Mouse (Mus musculus) small intestine, adult 2 months (tissue): ENCODE measurements around the gene Tuba3a. TPM values are rescaled to one million over a fixed set of nuclear protein-coding genes. Genes with fewer than 3 reads are reported as not detected.
A peak's percentile ranks its signal among the peaks of the same experiment; 100 is the strongest.

ENCODE experiments used
- H3K27ac ChIP-seq: fragments of 200-500 bp; 2 replicates; pipeline ENCODE4 v1.5.1; 2012; ENCODE audit warnings: low read depth, low read length, control low read depth, inconsistent platforms; ENCODE audit not compliant: insufficient read depth
- H3K27me3 ChIP-seq: fragments of 200-500 bp; 2 replicates; pipeline ENCODE4 v1.6.1; 2012; ENCODE audit warnings: mild to moderate bottlenecking, moderate library complexity, low read length, inconsistent platforms; ENCODE audit not compliant: control insufficient read depth, insufficient read depth
- H3K36me3 ChIP-seq: fragments of 200-500 bp; 2 replicates; pipeline ENCODE4 v1.6.1; 2012; ENCODE audit warnings: mild to moderate bottlenecking, low read length, control low read depth, inconsistent platforms; ENCODE audit not compliant: control insufficient read depth, insufficient read depth
- H3K4me1 ChIP-seq: fragments of 200-500 bp; 2 replicates; pipeline ENCODE4 v1.6.1; 2012; ENCODE audit warnings: low read length, inconsistent platforms, mixed read lengths; ENCODE audit not compliant: control insufficient read depth, insufficient read depth, insufficient read length
- H3K4me3 ChIP-seq: fragments of 200-500 bp; 2 replicates; pipeline ENCODE4 v1.5.1; 2012; ENCODE audit warnings: low read depth, mild to moderate bottlenecking, control low read depth, inconsistent platforms, low read length, moderate library complexity
- CTCF ChIP-seq: fragments of 200-500 bp; IDR thresholded peaks from 2 replicates; pipeline ENCODE4 v1.5.1; 2012; ENCODE audit warnings: low read depth, mild to moderate bottlenecking, control low read depth, inconsistent platforms, low read length, moderate library complexity, mixed read lengths; ENCODE audit not compliant: insufficient replicate concordance, insufficient read length; ENCODE audit errors: extremely low read depth
- POLR2A ChIP-seq: fragments of 200-500 bp; IDR thresholded peaks from 2 replicates; pipeline ENCODE4 v1.6.1; 2012; ENCODE audit warnings: low read depth, mild to moderate bottlenecking, control low read depth, inconsistent platforms, low read length, moderate library complexity
- WGBS: fragments of 180-500 bp; shearing (Covaris S2); methylation state at CpG from one replicate; pipeline ENCODE4 v1.1.7; 2018; 5-methylcytosine and 5-hydroxymethylcytosine counted together
- polyA plus RNA-seq: library from polyadenylated mRNA; depleted of rRNA; stranded (reverse); fragments of >200 nt; gene quantifications from 2 replicates; pipeline ENCODE4 v1.2.3, GENCODE M21; 2012; rRNA removed

The Tuba3a gene
- polyA plus RNA-seq, 1 experiment: not detected

GRCm38 (mm10) chr6:125234520-125234828 is 51.4 kb downstream of the Tuba3a start:
- Histone ChIP-seq H3K27me3 (no peaks in the 10 kb centered on the region), H3K36me3 (no peaks in the 10 kb centered on the region; the same call in 1 of the 2 replicates), H3K27ac (peak overlapping the region; percentile 6; the same call in 1 of the 2 replicates), H3K4me3 (no peak overlapping the region), H3K4me1 (peaks cover 18% of the 10 kb centered on the region; the same call in 1 of the 2 replicates)
- TF ChIP-seq CTCF (no peak), POLR2A (no peak)
- 22% methylated on average over 5 of the region's 5 CpGs for WGBS

- peak overlapping the region; percentile 6; the same call in 1 of the 2 replicates for H3K27ac ChIP-seq
Measured at GRCm38 (mm10) chr6:125233816-125234519, 51.9 kb downstream of the Tuba3a start.

GRCm38 (mm10) chr6:125232516-125232915 is 53.3 kb downstream of the Tuba3a start:
- Histone ChIP-seq H3K36me3 (peaks cover 15% of the 10 kb centered on the region), H3K27ac (peak overlapping the region; percentile 94), H3K4me3 (no peak overlapping the region), H3K27me3 (no peaks in the 10 kb centered on the region), H3K4me1 (peaks cover 11% of the 10 kb centered on the region; the same call in 1 of the 2 replicates)
- no peak for TF ChIP-seq POLR2A
- no peak for TF ChIP-seq CTCF
- WGBS: 72% methylated on average over 6 of the region's 6 CpGs

More at GRCm38 (mm10) chr6:125233816-125234519, 51.9 kb downstream of the Tuba3a start:
- H3K36me3 ChIP-seq: peaks cover 2% of the 10 kb centered on the region
- 62% methylated on average over 7 of the region's 7 CpGs for WGBS
- TF ChIP-seq CTCF: no peak
- no peak for TF ChIP-seq POLR2A
- H3K4me3 ChIP-seq: no peak overlapping the region
- H3K27me3 ChIP-seq: no peaks in the 10 kb centered on the region
- H3K4me1 ChIP-seq: peaks cover 16% of the 10 kb centered on the region; the same call in 1 of the 2 replicates

GRCm38 (mm10) chr6:125232045-125232437 is 53.8 kb downstream of the Tuba3a start:
- Histone ChIP-seq H3K4me1 (peaks cover 11% of the 10 kb centered on the region; the same call in 1 of the 2 replicates), H3K4me3 (peak overlapping the region; percentile 80), H3K27me3 (no peaks in the 10 kb centered on the region), H3K36me3 (peaks cover 17% of the 10 kb centered on the region), H3K27ac (peak overlapping the region; percentile 94)
- no peak for TF ChIP-seq CTCF
- TF ChIP-seq POLR2A: no peak
- 16% methylated on average over 4 of the region's 4 CpGs for WGBS

GRCm38 (mm10) chr6:125231117-125232044 is 54.5 kb downstream of the Tuba3a start, which contains the start of gene Tapbpl:
TSS of gene Tapbpl (minus strand) at chr6:125231860.
- H3K4me3 ChIP-seq: peak within 1 kb of the TSS; percentile 80
- H3K36me3 ChIP-seq: peaks cover 23% of the 10 kb centered on the region
- under 1% methylated on average over 16 of the region's 16 CpGs for WGBS
- TF ChIP-seq CTCF (no peak), POLR2A (peak; percentile 9; the same call in 1 of the 2 replicates)
- peak within 1 kb of the TSS; percentile 94 for H3K27ac ChIP-seq
- H3K27me3 ChIP-seq: no peaks in the 10 kb centered on the region
- peaks cover 11% of the 10 kb centered on the region; the same call in 1 of the 2 replicates for H3K4me1 ChIP-seq

- H3K4me3 ChIP-seq: peak overlapping the region; percentile 32
- no peaks in the 10 kb centered on the region for H3K27me3 ChIP-seq
- no peak overlapping the region; the same call in 1 of the 2 replicates for H3K27ac ChIP-seq
- H3K4me1 ChIP-seq: peaks cover 11% of the 10 kb centered on the region; the same call in 1 of the 2 replicates
- 56% methylated on average over 9 of the region's 9 CpGs for WGBS
- H3K36me3 ChIP-seq: peaks cover 30% of the 10 kb centered on the region
- no peak for TF ChIP-seq POLR2A
- no peak for TF ChIP-seq CTCF
Measured at GRCm38 (mm10) chr6:125230571-125230970, 55.3 kb downstream of the Tuba3a start.

Other genes with a start within 250 kb of the Tuba3a start
- gene Ing4, start 246.3 kb downstream of the Tuba3a start, polyA plus RNA-seq: 14.2 and 32.7 TPM in 2 replicates
- 7.5 and 18.2 TPM in 2 replicates for gene Acrbp, start 236.4 kb downstream of the Tuba3a start, polyA plus RNA-seq
- gene Lpar5, start 218.1 kb downstream of the Tuba3a start, polyA plus RNA-seq: 133 and 223 TPM in 2 replicates
- gene Chd4, start 190.1 kb downstream of the Tuba3a start, polyA plus RNA-seq: 39.9 and 64.3 TPM in 2 replicates
- 6.5 and 7.8 TPM in 2 replicates for gene Nop2, start 154.1 kb downstream of the Tuba3a start, polyA plus RNA-seq
- gene Iffo1, start 140.8 kb downstream of the Tuba3a start, polyA plus RNA-seq: 7.0 and 13.0 TPM in 2 replicates
- gene Gapdh, start 119.6 kb downstream of the Tuba3a start, polyA plus RNA-seq: 2,785 and 3,321 TPM in 2 replicates
- gene Ncapd2, start 94.3 kb downstream of the Tuba3a start, polyA plus RNA-seq: 24.3 and 53.4 TPM in 2 replicates
- 41.6 and 62.7 TPM in 2 replicates for gene Mrpl51, start 94.2 kb downstream of the Tuba3a start, polyA plus RNA-seq
- 5.0 and 7.7 TPM in 2 replicates for gene Vamp1, start 70.5 kb downstream of the Tuba3a start, polyA plus RNA-seq
- 25.3 and 45.1 TPM in 2 replicates for gene Tapbpl, start 54.2 kb downstream of the Tuba3a start, polyA plus RNA-seq
- gene Cd27, start 49.0 kb downstream of the Tuba3a start, polyA plus RNA-seq: 3.5 and 7.9 TPM in 2 replicates
- gene Ltbr, start 27.8 kb upstream of the Tuba3a start, polyA plus RNA-seq: 122 and 167 TPM in 2 replicates
- 11.7 and 11.9 TPM in 2 replicates for gene Scnn1a, start 34.6 kb upstream of the Tuba3a start, polyA plus RNA-seq
- 90.5 and 207 TPM in 2 replicates for gene Tnfrsf1a, start 63.3 kb upstream of the Tuba3a start, polyA plus RNA-seq
- 26.0 and 66.6 TPM in 2 replicates for gene Plekhg6, start 94.8 kb upstream of the Tuba3a start, polyA plus RNA-seq
- 46.5 and 53.3 TPM in 2 replicates for gene Cd9, start 208.7 kb upstream of the Tuba3a start, polyA plus RNA-seq